Mouse (Mus musculus): ENCODE results near the gene Hspa12a.

Hspa12a gene

GRCm38 (mm10) chr19:58942841-58943828, at the start of gene Hspa12a, which contains the start of gene Eno4:
TSS of gene Hspa12a (minus strand) at chr19:58943654.
TSS of gene Eno4 (plus strand) at chr19:58943425.
- DNase-seq (ENCODE audit: low spot score): peak; percentile 97

DNA sequence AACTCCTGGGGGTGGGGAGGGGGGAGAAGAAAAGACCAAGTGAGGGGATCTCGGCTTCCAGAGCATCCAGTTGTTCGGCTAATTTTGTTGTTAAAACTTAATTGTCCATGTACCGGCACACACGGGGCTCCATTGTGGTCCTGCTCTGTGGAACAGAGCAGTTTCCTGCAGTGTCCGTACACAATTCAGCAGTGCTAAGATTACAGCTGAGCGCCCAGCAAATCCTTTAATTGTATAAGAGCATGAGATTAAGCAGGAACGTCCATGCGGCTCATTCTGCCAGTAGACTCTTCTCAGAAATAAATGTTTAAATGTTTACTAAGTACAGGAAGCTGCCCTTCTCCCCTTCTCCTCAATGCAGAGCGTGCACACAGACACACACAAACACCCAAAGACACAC, 38.1 kb upstream of the Hspa12a start:
- peak; percentile 44 for DNase-seq (ENCODE audit: low spot score)

DNA sequence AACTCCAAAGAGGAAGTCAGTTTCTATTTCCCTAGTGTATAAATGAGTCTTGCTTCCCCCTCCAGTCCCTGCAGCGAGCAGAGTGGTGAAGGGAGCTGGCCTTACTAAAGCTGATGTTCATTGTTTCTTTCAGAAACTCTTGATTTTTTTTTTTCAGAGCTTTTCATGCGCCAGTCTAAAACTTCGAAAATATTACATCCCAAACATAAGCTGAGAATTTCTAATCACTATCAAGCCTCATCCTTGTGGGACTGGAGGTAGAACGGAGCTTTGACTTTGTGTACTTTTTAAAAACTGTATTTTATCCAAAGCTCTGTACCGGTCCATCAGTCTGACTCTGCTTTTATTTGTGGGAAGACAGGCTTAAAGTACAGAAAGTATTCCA, 36.6 kb upstream of the Hspa12a start:
- DNase-seq (ENCODE audit: low spot score): no peak

DNA sequence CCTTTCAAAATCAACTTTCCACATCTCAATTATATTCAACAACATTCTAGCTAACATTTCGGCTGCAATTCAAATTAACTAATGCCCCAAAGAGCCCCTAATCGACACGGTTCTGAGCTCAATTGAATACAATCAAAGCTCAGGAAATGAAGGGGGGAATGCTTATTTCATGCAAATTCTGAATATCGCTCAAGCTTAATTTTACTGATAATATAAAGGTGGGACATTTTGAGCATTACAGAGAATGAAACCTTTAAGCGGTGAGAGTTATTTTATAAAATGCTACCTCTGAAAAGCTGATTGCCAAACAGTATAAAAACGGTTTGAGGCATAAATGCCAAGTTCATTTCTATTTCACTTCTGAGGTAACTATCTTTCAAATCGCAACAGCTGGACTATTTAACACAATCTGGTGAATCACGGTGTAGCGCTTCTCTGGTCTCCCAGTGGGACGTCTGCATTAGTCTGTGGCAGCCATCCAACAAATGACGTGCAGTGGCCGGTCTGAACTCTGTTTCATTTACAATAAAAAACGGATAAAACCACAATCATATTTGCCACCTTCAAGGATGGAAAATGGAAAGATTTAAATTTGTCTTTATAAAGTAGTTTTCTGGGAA, 36.1 kb upstream of the Hspa12a start:
- peak; percentile 93 for DNase-seq (ENCODE audit: low spot score)

GRCm38 (mm10) chr19:58978401-58979171, 35.1 kb upstream of the Hspa12a start:
- DNase-seq (ENCODE audit: low spot score): peak; percentile 70

GRCm38 (mm10) chr19:58975216-58975863, 31.9 kb upstream of the Hspa12a start:
- no peak for DNase-seq (ENCODE audit: low spot score)

GRCm38 (mm10) chr19:58974126-58974525, 30.7 kb upstream of the Hspa12a start:
- no peak for DNase-seq (ENCODE audit: low spot score)

DNA sequence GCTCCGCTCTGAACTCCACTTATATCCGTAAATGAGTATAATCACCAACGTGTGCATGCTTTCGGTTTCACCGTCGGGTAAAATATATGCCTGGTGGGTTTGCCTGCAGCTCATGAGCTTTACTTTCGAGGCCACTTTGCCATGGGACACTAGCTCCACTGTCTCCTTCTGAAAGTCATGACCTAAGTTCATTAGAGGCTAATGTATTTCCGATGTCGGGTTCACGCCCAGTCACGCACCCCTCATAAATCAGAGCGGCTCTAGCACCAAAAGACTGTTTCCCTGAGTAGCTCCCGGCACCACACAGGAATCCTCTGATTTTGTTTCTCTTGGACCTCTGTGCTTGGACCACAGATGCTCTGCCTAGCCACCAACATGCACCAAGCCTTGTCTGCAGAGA, 27.4 kb upstream of the Hspa12a start:
- DNase-seq (ENCODE audit: low spot score): no peak

DNA sequence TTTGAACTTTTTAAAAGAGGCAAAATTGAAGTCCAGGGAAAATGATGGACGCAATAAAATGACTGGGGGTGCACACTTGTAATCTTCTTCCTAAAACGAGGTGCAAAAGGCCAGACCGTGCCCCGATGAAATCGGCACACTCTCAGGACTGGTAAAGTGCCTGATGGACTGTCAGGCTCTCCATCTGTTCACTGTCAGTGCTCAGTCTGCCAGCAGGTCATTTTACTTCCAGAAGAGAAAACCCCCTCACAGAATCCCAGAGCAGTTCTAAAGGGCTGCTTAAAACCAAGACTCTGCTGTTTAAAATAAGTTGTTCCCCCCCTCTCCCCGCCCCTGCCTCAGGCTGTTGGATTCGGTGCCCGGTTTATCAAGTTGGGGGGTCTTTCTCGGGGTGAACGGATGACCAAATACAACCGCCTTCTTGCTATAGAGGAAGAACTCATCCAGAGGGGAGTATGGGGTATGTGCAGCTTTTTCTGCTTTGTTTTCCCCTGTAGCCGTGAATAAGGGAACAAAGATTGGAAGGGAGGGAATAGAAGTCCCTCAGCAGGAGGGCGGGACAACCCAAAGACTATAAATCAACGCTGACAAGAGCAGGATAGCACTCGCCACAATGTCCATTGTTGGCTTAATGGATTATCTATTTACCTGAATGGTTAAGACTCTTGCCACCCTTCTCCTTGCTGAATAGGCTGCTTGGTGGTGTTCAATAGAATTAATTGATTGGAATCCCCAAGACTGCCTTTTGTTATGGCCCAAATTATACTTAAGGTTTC, 25.5 kb upstream of the Hspa12a start:
- no peak for DNase-seq (ENCODE audit: low spot score)

- no peak for DNase-seq (ENCODE audit: low spot score)
Measured at GRCm38 (mm10) chr19:58963011-58963410, 19.6 kb upstream of the Hspa12a start.

DNA sequence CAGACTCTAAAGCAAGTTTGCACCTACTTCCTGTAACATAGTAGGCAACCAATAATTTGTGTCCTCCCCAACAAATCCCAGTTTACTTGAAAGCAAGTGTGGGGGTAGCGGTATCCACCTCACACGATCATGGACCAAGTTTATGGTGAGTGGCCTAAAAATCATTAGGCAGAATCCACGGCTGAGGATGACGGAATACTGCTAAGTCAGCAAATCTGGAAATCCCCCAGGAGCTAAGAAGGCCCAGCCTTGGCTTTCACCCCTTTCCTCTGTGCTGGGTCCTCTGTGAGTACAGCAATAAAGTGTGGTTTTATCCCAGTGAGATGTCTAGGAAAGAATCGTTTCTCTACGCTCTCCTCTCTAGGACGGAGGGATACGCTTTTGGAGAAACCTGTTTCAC, 11.3 kb upstream of the Hspa12a start:
- DNase-seq (ENCODE audit: low spot score): no peak

GRCm38 (mm10) chr19:58952236-58952635, 8.8 kb upstream of the Hspa12a start:
- no peak for DNase-seq (ENCODE audit: low spot score)

DNA sequence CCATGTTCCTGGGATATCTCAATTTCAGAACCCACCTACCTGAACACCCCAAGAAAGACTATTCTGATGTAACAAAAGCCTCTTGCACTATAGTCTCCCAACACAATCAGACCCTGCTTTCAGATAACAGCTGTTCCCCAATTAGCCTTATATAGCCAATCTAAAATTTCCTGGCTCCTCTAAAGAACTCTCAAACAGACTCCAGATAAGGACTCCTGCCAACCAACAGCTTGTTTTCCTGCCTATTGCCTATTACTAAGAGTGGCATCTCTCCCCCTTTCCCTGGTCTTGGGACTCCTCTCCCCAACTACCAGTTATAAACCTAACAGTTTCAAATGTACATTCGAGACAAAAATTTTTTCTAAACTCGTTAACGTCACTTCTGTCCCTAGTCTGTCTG, 8.1 kb upstream of the Hspa12a start:
- DNase-seq (ENCODE audit: low spot score): no peak

- no peak for DNase-seq (ENCODE audit: low spot score)
Measured at GRCm38 (mm10) chr19:58945959-58946358, 2.5 kb upstream of the Hspa12a start.

DNA sequence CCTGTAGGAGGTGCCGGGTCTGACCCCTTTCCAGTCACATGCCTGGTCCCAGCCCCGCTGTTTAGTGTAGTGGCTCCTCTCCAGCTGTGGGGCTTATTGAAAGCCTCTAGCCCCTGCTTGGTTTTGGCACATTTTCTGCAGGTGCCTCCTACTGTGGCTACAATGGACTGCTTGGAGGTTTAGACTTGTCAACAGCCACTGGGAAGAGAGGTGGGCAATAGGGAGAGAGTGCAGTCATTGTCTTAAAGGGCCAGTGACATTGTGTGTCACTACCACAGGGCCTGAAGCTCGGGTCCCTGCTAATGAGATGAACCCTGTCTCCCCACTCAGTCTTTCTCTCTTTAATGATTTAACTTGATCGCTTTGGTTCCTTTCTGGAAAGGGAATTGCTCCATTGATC, 10.4 kb downstream of the Hspa12a start:
- DNase-seq (ENCODE audit: low spot score): no peak

DNA sequence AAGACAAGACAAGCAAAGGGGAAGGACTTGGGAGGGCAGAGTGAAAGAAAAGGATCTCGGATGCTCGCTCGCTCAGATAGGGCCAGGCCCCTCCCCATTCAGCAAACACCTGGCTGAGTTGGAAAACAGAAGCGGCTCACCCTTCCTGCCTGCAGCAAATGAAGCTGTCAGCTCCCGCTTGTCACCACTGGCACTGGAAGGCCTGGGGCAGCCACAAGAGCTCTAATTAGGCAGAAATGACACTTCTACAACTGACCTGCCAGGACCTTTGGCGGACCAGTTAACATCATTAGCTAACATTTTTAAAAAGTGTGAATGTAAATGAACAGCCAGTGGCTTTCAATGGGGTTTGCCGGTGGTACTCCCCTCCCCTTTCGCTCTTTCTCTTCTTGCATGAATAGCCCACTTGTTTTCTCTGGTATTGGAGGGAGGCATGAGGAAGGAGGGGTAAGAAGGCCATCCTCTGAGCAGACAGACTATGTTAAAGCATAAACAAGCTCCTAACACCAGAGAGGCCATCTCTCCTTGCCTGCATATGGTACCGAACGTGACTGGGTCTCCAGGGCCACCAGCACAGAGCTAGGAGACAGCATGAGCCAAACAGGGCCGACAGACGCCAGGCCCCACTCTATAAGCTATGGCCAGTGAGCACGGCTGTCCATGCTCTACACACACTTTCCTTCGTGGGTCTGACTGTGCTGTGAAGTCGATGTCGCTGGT, 12.2 kb downstream of the Hspa12a start:
- no peak for DNase-seq (ENCODE audit: low spot score)

- no peak for DNase-seq (ENCODE audit: low spot score)
Measured at GRCm38 (mm10) chr19:58919148-58919547, 24.3 kb downstream of the Hspa12a start.

DNA sequence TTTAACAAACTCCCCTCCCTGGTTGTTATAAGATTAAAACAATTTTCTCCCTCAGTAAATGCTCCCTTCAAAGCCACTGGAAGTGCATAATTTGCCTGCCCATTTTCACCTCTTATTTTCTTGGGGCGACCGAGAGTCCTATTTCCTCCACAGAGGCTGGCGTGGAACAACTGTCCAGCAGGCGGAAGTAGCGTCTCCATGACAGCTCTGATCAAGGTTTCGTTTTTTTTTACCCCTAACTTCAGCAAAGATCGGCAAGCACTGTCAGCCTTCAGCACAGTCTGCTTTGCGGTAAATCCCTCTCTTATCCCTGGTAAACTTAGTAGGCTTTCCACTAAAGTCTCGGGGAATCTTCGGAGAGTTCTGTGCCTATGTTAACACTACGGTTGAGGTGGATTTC, 24.9 kb downstream of the Hspa12a start:
- peak; percentile 54 for DNase-seq (ENCODE audit: low spot score)

DNA sequence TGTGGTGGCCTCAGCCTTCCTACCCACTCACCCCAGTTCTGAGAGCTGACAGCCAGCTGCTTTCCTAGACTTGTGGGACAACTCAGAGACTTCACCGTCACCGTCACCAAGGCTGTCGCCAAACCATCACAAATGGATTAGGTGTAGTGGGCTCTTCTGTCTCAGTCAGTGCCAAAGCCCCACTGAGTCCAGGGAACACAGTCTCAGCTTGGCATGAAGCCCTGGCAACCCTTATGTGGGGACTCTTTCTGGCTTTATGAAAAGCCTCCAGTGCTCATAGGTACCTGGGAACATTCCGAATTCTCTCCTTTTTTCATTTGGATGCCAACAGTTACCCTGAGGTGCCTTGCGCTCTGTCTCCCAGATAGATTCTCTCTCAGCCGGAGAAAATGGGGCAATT, 30.2 kb downstream of the Hspa12a start:
- no peak for DNase-seq (ENCODE audit: low spot score)

- DNase-seq (ENCODE audit: low spot score): peak; percentile 79
Measured at GRCm38 (mm10) chr19:58911386-58911785, 32.1 kb downstream of the Hspa12a start.
